Mouse (Mus musculus) limb, embryonic 10.5 days (tissue): Measurements from ENCODE around the gene Sbno2. TPM values are rescaled to one million over a fixed set of nuclear protein-coding genes. Genes with fewer than 3 reads are reported as not detected.

Experiments
- DNase-seq: peaks from one replicate; pipeline ENCODE4 v3.0.0-alpha.2; 2017; ENCODE audit warnings: low spot score
- H3K27ac ChIP-seq: fragments of 300-500 bp; sonication (generic); 2 replicates; pipeline ENCODE4 v1.5.1; 2016; ENCODE audit warnings: mild to moderate bottlenecking
- H3K27me3 ChIP-seq: fragments of 300-500 bp; sonication (generic); 2 replicates; pipeline ENCODE4 v1.6.1; 2016; ENCODE audit warnings: low read depth, mild to moderate bottlenecking; ENCODE audit not compliant: poor library complexity, severe bottlenecking
- H3K36me3 ChIP-seq: fragments of 300-500 bp; sonication (generic); 2 replicates; pipeline ENCODE4 v1.6.1; 2016; ENCODE audit warnings: mild to moderate bottlenecking, moderate library complexity
- H3K4me1 ChIP-seq: fragments of 300-500 bp; sonication (generic); 2 replicates; pipeline ENCODE4 v1.6.1; 2016
- H3K4me3 ChIP-seq: fragments of 300-500 bp; sonication (generic); 2 replicates; pipeline ENCODE4 v1.5.1; 2016; ENCODE audit warnings: mild to moderate bottlenecking, moderate library complexity
- H3K9me3 ChIP-seq: fragments of 300-500 bp; sonication (generic); replicated peaks from 2 replicates; pipeline ENCODE4 v1.6.1; 2016; ENCODE audit warnings: mild to moderate bottlenecking
- WGBS: fragments of 180-500 bp; shearing (Covaris S2); methylation state at CpG from one replicate; pipeline ENCODE4 v1.1.7; 2016; 5-methylcytosine and 5-hydroxymethylcytosine counted together
- polyA plus RNA-seq: library from polyadenylated mRNA; unstranded; fragments of >200 nt; fragmentation: Nextera tagmentation; extraction: Ambion mirVana; gene quantifications from 2 replicates; pipeline ENCODE4 v1.2.1, GENCODE M21; 2016

Gene Sbno2
- polyA plus RNA-seq, 1 experiment from 2014 or later = 18.4 TPM

GRCm38 (mm10) chr10:80147146-80147718 lies 41.9 kb upstream of the Sbno2 start:
- peak overlapping the region; percentile 93 for H3K4me3 ChIP-seq
- H3K4me1 ChIP-seq = peaks cover 51% of the 10 kb centered on the region
- H3K27ac ChIP-seq = peak overlapping the region; percentile 100
- H3K9me3 ChIP-seq = no peaks in the 10 kb centered on the region
- no peaks in the 10 kb centered on the region for H3K27me3 ChIP-seq
- peaks cover 71% of the 10 kb centered on the region for H3K36me3 ChIP-seq
- DNase-seq = no peak
- 75% methylated on average over 5 of the region's 5 CpGs for WGBS

DNA sequence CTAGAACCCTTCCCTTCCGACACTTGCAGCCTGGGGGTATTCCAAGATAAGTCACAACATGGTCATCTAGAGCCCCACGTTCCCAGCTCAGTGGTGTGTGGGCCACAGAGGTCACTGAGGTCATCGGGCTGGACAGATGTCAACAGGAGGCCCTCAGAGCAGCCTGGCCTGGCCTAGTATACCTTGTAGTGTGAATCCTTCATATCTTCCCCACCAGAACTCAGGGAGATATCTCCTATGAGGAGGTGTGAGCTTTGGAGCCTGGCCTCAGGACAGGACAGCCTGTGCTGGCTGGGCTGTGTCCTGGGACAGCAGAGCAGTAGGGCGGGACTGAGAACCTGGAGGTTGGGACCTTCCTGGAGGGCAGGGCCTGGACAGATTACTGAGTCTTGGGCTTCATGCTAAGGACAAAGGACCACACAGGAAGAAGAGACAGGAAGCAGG lies 41.2 kb upstream of the Sbno2 start:
- 77% methylated on average over 4 of the region's 4 CpGs for WGBS
- Histone ChIP-seq H3K4me3 (peak overlapping the region; percentile 93), H3K36me3 (peaks cover 64% of the 10 kb centered on the region)

GRCm38 (mm10) chr10:80145896-80146295 lies 40.5 kb upstream of the Sbno2 start:
- no peaks in the 10 kb centered on the region for H3K27me3 ChIP-seq
- peaks cover 59% of the 10 kb centered on the region for H3K4me1 ChIP-seq
- no peaks in the 10 kb centered on the region for H3K9me3 ChIP-seq
- 87% methylated on average over 6 of the region's 6 CpGs for WGBS
- no peak overlapping the region for H3K27ac ChIP-seq
- peaks cover 57% of the 10 kb centered on the region for H3K36me3 ChIP-seq
- peak overlapping the region; percentile 93; the same call in 1 of the 2 replicates for H3K4me3 ChIP-seq
- no peak for DNase-seq

More for the DNA sequence above, 41.2 kb upstream of the Sbno2 start:
- Histone ChIP-seq H3K9me3 (no peaks in the 10 kb centered on the region), H3K27me3 (no peaks in the 10 kb centered on the region), H3K27ac (peak overlapping the region; percentile 43; the same call in 1 of the 2 replicates), H3K4me1 (peaks cover 52% of the 10 kb centered on the region)
- no peak for DNase-seq

GRCm38 (mm10) chr10:80144864-80145838 lies 39.8 kb upstream of the Sbno2 start:
- WGBS = 79% methylated on average over 20 of the region's 20 CpGs
- 0 out of 2 replicates have a peak, but pooled peaks cover 6% of the 10 kb centered on the region for H3K27me3 ChIP-seq
- H3K36me3 ChIP-seq = peaks cover 50% of the 10 kb centered on the region
- H3K4me1 ChIP-seq = peaks cover 63% of the 10 kb centered on the region
- peak; percentile 81 for DNase-seq
- 0 out of 2 replicates have a peak overlapping the region, but pooled peaks have one; percentile 14 for H3K27ac ChIP-seq
- no peaks in the 10 kb centered on the region for H3K9me3 ChIP-seq
- H3K4me3 ChIP-seq = peak overlapping the region; percentile 93

GRCm38 (mm10) chr10:80144159-80144558 lies 38.8 kb upstream of the Sbno2 start:
- 93% methylated on average over 12 of the region's 12 CpGs for WGBS
- peaks cover 14% of the 10 kb centered on the region for H3K27me3 ChIP-seq
- peak overlapping the region; percentile 93; the same call in 1 of the 2 replicates for H3K4me3 ChIP-seq
- no peaks in the 10 kb centered on the region for H3K9me3 ChIP-seq
- H3K4me1 ChIP-seq = peaks cover 70% of the 10 kb centered on the region
- no peak for DNase-seq
- 0 out of 2 replicates have a peak overlapping the region, but pooled peaks have one; percentile 14 for H3K27ac ChIP-seq
- H3K36me3 ChIP-seq = peaks cover 45% of the 10 kb centered on the region

- Histone ChIP-seq H3K36me3 (peaks cover 45% of the 10 kb centered on the region), H3K27me3 (peaks cover 19% of the 10 kb centered on the region), H3K4me1 (peaks cover 75% of the 10 kb centered on the region), H3K9me3 (no peaks in the 10 kb centered on the region), H3K27ac (no peak overlapping the region), H3K4me3 (peak overlapping the region; percentile 93)
- 94% methylated on average over 7 of the region's 7 CpGs for WGBS
- DNase-seq = no peak
These were observed 38.3 kb upstream of the Sbno2 start for GRCm38 (mm10) chr10:80143664-80144063.

DNA sequence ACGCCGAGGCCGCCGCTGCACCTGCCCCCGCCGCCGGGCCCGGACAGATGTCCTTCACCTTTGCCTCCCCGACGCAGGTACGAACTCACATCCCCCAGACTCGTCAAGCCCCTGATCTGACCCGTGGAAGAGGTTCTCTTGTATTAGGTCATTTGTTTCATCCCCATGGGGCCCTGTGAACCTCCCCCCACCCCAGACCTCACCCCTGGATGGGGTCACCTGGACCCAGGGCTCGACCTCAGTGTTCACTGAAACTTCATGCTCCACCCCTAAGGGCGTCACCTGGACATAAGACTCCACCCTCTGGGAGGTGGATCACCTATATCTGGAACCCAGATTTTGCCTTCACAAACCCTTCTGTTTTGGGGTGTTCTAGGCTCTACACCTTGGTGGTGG lies 37.2 kb upstream of the Sbno2 start:
- WGBS = 0% methylated on average over 15 of the region's 15 CpGs
- Histone ChIP-seq H3K36me3 (peaks cover 38% of the 10 kb centered on the region), H3K27ac (peak overlapping the region; percentile 88), H3K4me3 (peak overlapping the region; percentile 93), H3K9me3 (no peaks in the 10 kb centered on the region), H3K4me1 (peaks cover 80% of the 10 kb centered on the region), H3K27me3 (peaks cover 31% of the 10 kb centered on the region)
- no peak for DNase-seq

- H3K27ac ChIP-seq = peak overlapping the region; percentile 88
- peaks cover 38% of the 10 kb centered on the region for H3K36me3 ChIP-seq
- WGBS = 2% methylated on average over 43 of the region's 43 CpGs
- peaks cover 36% of the 10 kb centered on the region for H3K27me3 ChIP-seq
- H3K4me1 ChIP-seq = peaks cover 80% of the 10 kb centered on the region
- no peaks in the 10 kb centered on the region for H3K9me3 ChIP-seq
- DNase-seq = peak; percentile 92
- peak overlapping the region; percentile 93 for H3K4me3 ChIP-seq
These were observed 36.6 kb upstream of the Sbno2 start for GRCm38 (mm10) chr10:80141786-80142529.

DNA sequence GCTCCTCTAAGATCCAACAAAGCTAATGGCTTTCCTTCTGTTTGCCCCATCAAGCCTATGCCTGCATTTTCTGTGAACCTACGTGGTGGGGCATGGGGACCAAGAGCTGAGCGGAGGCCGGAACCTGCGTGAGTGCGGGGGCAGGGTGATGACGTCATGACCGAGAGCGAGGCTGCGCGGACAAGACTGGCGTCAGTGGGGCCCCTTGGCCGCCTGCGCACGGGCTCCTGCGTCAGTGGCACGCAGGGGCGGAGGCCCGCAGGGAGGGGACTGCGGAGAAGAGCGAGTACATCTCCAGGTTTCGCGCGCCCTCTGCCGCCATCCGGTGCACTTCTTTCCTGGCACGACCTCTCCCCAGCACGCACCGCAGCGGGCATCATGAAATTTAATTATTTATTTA lies 35.9 kb upstream of the Sbno2 start:
- H3K4me3 ChIP-seq = peak overlapping the region; percentile 93
- H3K36me3 ChIP-seq = peaks cover 34% of the 10 kb centered on the region
- WGBS = under 1% methylated on average over 29 of the region's 29 CpGs
- H3K4me1 ChIP-seq = peaks cover 80% of the 10 kb centered on the region
- H3K27ac ChIP-seq = peak overlapping the region; percentile 88
- no peaks in the 10 kb centered on the region for H3K9me3 ChIP-seq
- peaks cover 44% of the 10 kb centered on the region for H3K27me3 ChIP-seq
- DNase-seq = peak; percentile 94

DNA sequence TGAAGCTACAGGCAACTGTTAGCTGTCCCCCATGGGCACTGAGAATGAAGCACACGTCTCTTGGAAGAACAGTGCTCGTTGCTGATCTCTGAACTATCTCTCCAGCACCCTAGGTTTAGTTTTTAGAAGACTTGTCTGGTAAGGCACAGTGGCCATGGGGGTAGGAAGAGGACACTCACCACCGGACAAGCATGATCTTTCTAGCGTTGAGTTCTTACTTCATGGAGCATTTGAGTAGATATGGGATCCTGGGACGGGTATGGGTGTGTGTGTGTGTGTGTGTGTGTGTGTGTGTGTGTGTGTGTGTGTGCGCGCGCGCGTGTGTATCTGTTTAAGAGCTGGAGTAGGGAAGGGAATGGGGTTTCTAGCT lies 35.3 kb upstream of the Sbno2 start, which contains the start of gene Cbarp:
Cbarp (minus strand) TSS at position 170 of the 370 bp plus-strand sequence.
- peak within 1 kb of the TSS; percentile 88 for H3K27ac ChIP-seq
- peaks cover 76% of the 10 kb centered on the region for H3K4me1 ChIP-seq
- H3K27me3 ChIP-seq = peaks cover 50% of the 10 kb centered on the region
- 71% methylated on average over 10 of the region's 10 CpGs for WGBS
- H3K36me3 ChIP-seq = peaks cover 34% of the 10 kb centered on the region
- 0 out of 2 replicates have a peak, but pooled peaks cover 2% of the 10 kb centered on the region for H3K9me3 ChIP-seq
- peak within 1 kb of the TSS; percentile 93 for H3K4me3 ChIP-seq
- no peak for DNase-seq

GRCm38 (mm10) chr10:80139975-80140665 lies 34.7 kb upstream of the Sbno2 start:
- 75% methylated on average over 11 of the region's 11 CpGs for WGBS
- H3K27ac ChIP-seq = no peak overlapping the region

DNA sequence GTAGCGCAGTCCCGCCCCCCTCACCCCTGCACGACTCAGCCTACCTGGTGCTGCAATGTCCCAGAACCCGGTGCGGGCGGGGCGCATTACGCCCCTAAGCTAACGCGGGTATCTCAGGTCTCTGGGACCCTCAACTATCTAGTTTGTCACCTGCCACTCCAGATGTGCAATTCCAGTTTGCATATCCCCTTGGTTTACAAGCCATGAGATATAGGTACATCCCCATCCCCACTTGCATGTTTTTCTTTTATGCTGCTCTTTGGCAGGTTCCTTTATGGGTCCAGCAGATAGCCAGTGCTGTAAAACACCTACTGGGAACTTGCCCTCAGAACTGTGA lies 34.0 kb upstream of the Sbno2 start:
- Histone ChIP-seq H3K9me3 (0 out of 2 replicates have a peak, but pooled peaks cover 2% of the 10 kb centered on the region), H3K4me1 (peaks cover 67% of the 10 kb centered on the region), H3K4me3 (peak overlapping the region; percentile 85), H3K36me3 (peaks cover 33% of the 10 kb centered on the region), H3K27ac (peak overlapping the region; percentile 88), H3K27me3 (peaks cover 62% of the 10 kb centered on the region)
- 2% methylated on average over 9 of the region's 10 CpGs for WGBS
- peak; percentile 77 for DNase-seq

More at GRCm38 (mm10) chr10:80139975-80140665, 34.7 kb upstream of the Sbno2 start:
- DNase-seq = no peak
- Histone ChIP-seq H3K4me1 (peaks cover 71% of the 10 kb centered on the region), H3K4me3 (peak overlapping the region; percentile 85; the same call in 1 of the 2 replicates), H3K9me3 (0 out of 2 replicates have a peak, but pooled peaks cover 2% of the 10 kb centered on the region), H3K36me3 (peaks cover 33% of the 10 kb centered on the region), H3K27me3 (peaks cover 55% of the 10 kb centered on the region)
